Mouse (Mus musculus): ENCODE measurements around the gene Gm49354.
A peak's percentile ranks its signal among the peaks of the same experiment; 100 is the strongest.
"Not testable (repeated sequence)": the region's sequence is repeated elsewhere in the genome, so short reads cannot be mapped to it uniquely, and the experiment has no call there.

Gene Gm49354

DNA sequence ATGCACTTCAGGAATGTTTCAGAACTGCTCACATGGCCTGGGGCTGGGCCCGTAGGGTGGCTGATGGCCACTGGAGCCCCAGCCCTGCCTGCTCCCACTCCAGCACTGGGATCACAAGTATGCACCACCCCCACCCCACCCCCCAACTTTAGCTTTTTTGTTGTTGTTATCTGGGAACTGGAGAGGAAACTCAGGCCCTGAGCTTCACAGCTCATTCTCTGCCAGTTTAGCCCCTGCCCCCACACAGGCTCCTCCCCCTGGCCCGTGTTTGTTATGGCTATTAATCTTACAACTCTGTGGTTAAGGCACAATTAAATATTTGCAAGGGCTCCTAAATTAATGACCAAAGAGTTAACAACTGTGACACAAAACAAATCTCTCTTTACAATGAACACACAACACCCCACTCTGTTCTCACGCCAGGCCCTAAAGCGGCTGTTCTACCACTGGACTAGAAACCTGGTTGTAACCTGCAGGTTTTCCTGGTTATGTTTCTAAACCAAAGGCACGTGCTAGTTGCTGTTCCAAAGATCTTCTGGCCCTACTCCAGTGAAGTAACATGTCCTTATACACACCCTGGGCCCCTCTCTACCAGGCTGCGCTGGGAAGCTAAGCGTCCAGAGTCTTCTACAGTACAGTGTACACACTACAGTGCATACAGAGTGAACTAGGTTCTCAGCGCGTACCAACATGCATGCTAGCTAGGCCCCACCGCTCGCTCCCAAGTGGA, 15.1 kb downstream of the Gm49354 start:
- DNase-seq, result no peak

- no peak for DNase-seq
Observed at GRCm38 (mm10) chr13:59762791-59763190, 19.3 kb downstream of the Gm49354 start.

- DNase-seq, result no peak
Observed at GRCm38 (mm10) chr13:59756906-59757305, 25.1 kb downstream of the Gm49354 start.

DNA sequence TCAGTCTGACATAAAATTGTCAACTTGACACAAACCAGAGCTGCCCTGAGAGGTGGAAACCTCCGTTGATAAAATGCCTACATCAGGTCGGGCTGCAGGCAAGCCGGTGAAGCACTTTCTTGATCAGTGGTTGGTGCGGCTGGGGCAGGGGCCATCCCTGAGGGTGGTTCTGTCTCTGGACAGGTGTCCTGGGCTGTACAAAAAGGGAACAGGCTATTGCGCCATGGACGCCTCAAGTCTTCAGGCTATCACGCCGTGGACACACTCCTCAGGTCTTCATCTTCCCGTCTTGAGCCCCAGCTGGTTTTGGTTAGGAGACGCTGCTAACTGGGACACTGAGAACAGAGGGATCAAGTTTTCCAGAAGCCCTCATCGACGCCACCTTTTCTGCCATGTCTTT, 31.7 kb downstream of the Gm49354 start:
- no peak for DNase-seq

GRCm38 (mm10) chr13:59746711-59747110, 35.3 kb downstream of the Gm49354 start, which contains the start of gene 1700014D04Rik:
Gene 1700014D04Rik, minus strand, starts transcription at chr13:59746752.
- no peak for DNase-seq

- no peak for DNase-seq
Observed at GRCm38 (mm10) chr13:59746164-59746563, 35.9 kb downstream of the Gm49354 start.

DNA sequence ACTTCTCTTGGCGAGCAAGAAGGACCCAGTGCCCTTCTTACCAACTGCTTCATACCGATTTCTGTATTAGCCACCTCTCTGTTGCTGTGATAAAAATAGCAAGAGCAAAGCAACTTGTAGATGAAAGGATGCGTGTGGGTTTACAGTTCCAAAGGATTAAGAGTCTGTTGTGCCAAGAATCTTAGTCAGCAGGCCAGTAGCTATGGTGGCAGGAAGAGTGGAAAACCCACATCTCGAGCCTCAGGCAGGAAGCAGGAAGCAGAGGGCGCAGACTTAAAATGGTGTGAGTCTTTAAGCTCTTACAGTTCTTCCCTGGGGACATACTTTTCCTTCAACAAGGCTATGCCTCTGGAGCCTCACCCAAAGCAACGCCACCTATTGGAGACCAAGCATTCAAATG, 36.6 kb downstream of the Gm49354 start:
- DNase-seq, result no peak

DNA sequence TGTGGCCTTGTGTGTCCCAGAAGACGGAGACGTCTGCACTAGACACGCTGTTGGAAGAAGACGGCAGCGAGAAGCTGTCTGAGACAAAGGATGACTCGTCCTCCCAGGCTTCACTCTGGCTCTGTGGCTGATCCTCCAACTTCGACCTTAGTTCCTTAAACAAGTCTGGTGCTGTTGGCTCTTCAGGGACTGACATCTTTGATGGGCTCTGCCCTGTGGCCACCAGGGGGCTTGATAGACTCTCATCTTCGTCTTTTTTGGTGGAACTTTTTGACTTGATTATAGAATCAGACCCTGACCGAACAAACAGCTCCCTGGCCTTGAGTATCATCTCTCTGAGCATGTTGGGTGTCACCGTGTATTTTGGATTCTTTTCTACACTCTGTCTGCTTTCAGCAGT, 40.3 kb downstream of the Gm49354 start:
- DNase-seq, result peak; percentile 38 to 40

DNA sequence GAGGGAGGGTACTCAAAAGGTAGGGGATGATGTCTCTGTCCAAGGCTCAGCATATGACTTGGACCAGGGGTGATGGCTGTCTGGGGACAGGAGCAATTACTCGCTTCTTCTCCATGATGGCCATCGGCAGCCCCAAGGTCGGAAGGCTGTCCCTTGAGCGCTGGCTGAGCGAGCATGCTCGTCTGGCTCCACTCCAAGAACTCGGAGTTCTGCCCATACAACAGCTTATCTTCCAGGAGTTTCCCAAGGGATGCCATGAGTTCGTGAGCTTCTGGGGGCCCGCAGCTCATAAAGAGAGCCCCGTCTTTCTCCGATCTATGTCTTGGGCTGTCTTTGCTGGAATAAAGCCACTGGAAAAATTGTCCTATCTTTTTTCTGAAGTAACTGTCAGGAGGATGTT, 40.9 kb downstream of the Gm49354 start:
- no peak for DNase-seq

GRCm38 (mm10) chr13:59739397-59739796, 42.6 kb downstream of the Gm49354 start:
- DNase-seq, result no peak

GRCm38 (mm10) chr13:59738455-59738854, 43.6 kb downstream of the Gm49354 start:
- no peak for DNase-seq

GRCm38 (mm10) chr13:59735190-59735589, 46.9 kb downstream of the Gm49354 start:
- DNase-seq, result no peak

GRCm38 (mm10) chr13:59734347-59734746, 47.7 kb downstream of the Gm49354 start:
- not testable (repeated sequence) for DNase-seq

GRCm38 (mm10) chr13:59733936-59734335, 48.1 kb downstream of the Gm49354 start:
- no peak for DNase-seq

GRCm38 (mm10) chr13:59731652-59732051, 50.4 kb downstream of the Gm49354 start, which contains the start of gene Spata31d1d:
Gene Spata31d1d, minus strand, starts transcription at chr13:59731752.
- DNase-seq, result no peak

GRCm38 (mm10) chr13:59728378-59729093, 53.5 kb downstream of the Gm49354 start:
- DNase-seq, result peak; percentile 87 to 88

DNA sequence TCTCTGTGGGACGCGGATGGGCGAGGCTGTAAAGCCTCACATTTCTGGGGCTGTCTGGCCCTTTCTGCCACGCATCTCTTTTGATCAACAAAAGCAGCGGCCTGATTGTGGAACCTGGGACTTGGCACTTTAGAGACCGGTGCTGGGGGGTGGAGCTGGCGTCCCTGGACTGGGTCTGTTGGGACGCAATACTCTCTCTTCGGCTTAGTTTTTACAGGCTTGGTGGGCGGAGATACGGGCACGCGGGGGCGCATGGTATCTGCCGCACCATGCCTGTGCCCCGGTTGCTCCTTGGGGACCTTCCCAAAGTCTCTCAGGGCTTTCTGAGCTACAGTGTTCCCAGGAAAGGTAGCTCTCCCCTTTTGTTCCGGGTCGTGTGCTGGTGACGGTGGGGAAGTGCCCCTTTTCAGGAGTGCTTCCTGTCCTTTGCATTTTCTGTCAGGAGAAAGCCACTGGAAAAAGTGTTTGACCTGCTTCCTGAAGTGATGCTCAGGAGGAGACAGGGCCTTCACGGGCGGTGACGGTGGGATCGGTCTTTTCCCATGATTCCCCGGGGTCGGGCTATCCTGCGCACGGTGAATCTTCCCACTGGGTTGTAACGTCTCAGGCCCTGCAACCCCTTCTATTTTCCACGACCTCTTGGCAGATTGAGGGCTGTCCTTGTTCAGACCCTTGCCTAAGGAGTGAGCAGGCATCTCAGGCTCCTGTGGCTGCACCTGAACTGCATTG, 55.7 kb downstream of the Gm49354 start:
- DNase-seq, result no peak

- DNase-seq, result not testable (repeated sequence)
Observed at GRCm38 (mm10) chr13:59722089-59722488, 60.0 kb downstream of the Gm49354 start.

GRCm38 (mm10) chr13:59719475-59719874, 62.6 kb downstream of the Gm49354 start:
- DNase-seq, result no peak

GRCm38 (mm10) chr13:59718857-59719440, 63.1 kb downstream of the Gm49354 start:
- DNase-seq, result not testable (repeated sequence)

GRCm38 (mm10) chr13:59713710-59714109, 68.3 kb downstream of the Gm49354 start:
- DNase-seq, result peak; percentile 45 to 51

DNA sequence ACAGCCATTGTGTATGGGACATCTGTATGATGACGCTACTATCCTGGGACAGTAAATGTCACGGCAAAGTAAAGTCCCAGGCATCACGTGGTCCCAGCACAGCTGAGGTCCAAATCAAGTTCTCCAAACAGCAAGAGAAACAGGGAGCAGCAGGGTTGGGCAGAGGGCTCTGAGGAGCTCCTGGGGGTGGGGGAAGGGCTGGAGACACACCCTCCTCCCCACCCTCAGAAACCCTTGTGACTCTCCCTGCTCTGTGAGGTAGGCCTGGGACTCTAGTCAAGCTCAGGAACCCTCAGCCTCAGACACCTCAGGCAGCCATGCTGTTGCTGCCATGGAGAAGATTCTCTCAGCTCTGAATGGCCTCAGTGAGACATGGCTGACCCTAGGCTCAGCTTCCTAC, 70.1 kb downstream of the Gm49354 start, which contains the start of gene Spata31d1b:
Gene Spata31d1b, plus strand, starts transcription at position 301 of the 400 bp plus-strand sequence.
- DNase-seq, result not testable (repeated sequence)

DNA sequence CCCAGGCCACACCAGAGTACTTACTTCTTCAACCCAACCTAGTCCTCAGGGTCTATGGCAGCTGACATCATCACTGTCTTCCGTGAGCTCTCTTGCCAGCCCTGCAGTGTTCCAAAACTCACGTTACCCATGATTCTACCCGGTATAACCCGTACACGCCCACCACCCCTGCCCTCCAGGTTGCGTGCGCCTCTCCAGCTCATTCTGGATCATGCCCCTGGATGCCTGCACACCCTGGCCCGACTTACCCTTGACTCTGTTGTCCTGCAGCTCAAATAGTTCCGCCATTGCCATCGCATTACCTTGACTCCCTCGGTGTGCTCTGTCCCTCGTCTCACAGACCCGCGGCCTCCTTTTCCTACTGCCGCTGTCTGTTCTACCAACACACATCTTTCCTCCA, 71.8 kb downstream of the Gm49354 start, which contains the start of gene Spata31d1a:
Gene Spata31d1a, minus strand, starts transcription at position 101 of the 400 bp plus-strand sequence.
- no peak for DNase-seq

Measured in B cell, adult 2 months (primary cell).